Mouse (Mus musculus): Measurements from ENCODE around the gene Tead3. TPM values are rescaled to one million over a fixed set of nuclear protein-coding genes. Genes with fewer than 3 reads are reported as not detected.

Tead3 gene
- polyA plus RNA-seq, 2 experiments = 0.52 to 2.2 TPM

GRCm38 (mm10) chr17:28315611-28316160 lies 34.9 kb downstream of the Tead3 start:
- Histone ChIP-seq H3K9me3 (ENCODE audit: control insufficient read depth, low read length) (no peaks in the 10 kb centered on the region), H3K9ac (replicated peaks) (no peak overlapping the region), H3K4me1 (replicated peaks; ENCODE audit: control insufficient read depth in 2 of 2, insufficient read depth in 2 of 2, low read length in 1 of 2) (peaks cover 7 to 26% of the 10 kb centered on the region in 2 experiments), H3K27ac (no peak overlapping the region), H3K27me3 (ENCODE audit: control insufficient read depth, insufficient read depth, low read length) (no peaks in the 10 kb centered on the region), H3K4me3 (ENCODE audit: insufficient read depth in 1 of 2, low read depth in 2 of 2, low read length in 2 of 2) (no peak overlapping the region), H3K36me3 (replicated peaks; ENCODE audit: control insufficient read depth, insufficient read depth, low read depth) (no peaks in the 10 kb centered on the region), H3K4me2 (ENCODE audit: low read depth) (no peak overlapping the region)
- WGBS (ENCODE audit: insufficient replicate concordance) = 87% methylated on average over 20 of the region's 20 CpGs
- TF ChIP-seq EP300 (IDR thresholded peaks at IDR 0.05; ENCODE audit: low read depth) = no peak
- no peak for TF ChIP-seq CTCF (IDR thresholded peaks at IDR 0.05; ENCODE audit: low read depth)
- ATAC-seq (ENCODE audit: insufficient read depth) = no peak
- DNase-seq (ENCODE audit: low read depth in 3 of 3, low spot score in 3 of 3) = no peak

- no peak for DNase-seq (ENCODE audit: low read depth in 3 of 3, low spot score in 3 of 3)
- no peaks in the 10 kb centered on the region for H3K36me3 ChIP-seq (replicated peaks; ENCODE audit: control insufficient read depth, insufficient read depth, low read depth)
- H3K4me1 ChIP-seq (replicated peaks; ENCODE audit: control insufficient read depth in 2 of 2, insufficient read depth in 2 of 2, low read length in 1 of 2) = peaks cover 7 to 26% of the 10 kb centered on the region in 2 experiments
- H3K4me3 ChIP-seq (ENCODE audit: insufficient read depth in 1 of 2, low read depth in 2 of 2, low read length in 2 of 2) = peak overlapping the region; percentile 84 to 91
- no peaks in the 10 kb centered on the region for H3K27me3 ChIP-seq (ENCODE audit: control insufficient read depth, insufficient read depth, low read length)
- WGBS (ENCODE audit: insufficient replicate concordance) = 2% methylated on average over 11 of the region's 11 CpGs
- H3K4me2 ChIP-seq (ENCODE audit: low read depth) = peak overlapping the region; percentile 97
- peak overlapping the region; percentile 60 for H3K27ac ChIP-seq
- no peaks in the 10 kb centered on the region for H3K9me3 ChIP-seq (ENCODE audit: control insufficient read depth, low read length)
- peak; percentile 13; the same call in 1 of the 2 replicates for ATAC-seq (ENCODE audit: insufficient read depth)
- H3K9ac ChIP-seq (replicated peaks) = peak overlapping the region; percentile 89
- TF ChIP-seq EP300 (IDR thresholded peaks at IDR 0.05; ENCODE audit: low read depth) (no peak), CTCF (IDR thresholded peaks at IDR 0.05; ENCODE audit: low read depth) (no peak)
Measured at GRCm38 (mm10) chr17:28313880-28314225, 36.8 kb downstream of the Tead3 start.

GRCm38 (mm10) chr17:28313212-28313879 lies 37.3 kb downstream of the Tead3 start, which contains the start of gene Fance:
Gene Fance (plus strand): TSS chr17:28313519.
- H3K9ac ChIP-seq (replicated peaks) = peak within 1 kb of the TSS; percentile 89
- H3K27ac ChIP-seq = peak within 1 kb of the TSS; percentile 60

GRCm38 (mm10) chr17:28312232-28313211 lies 38.1 kb downstream of the Tead3 start:
- Histone ChIP-seq H3K9me3 (ENCODE audit: control insufficient read depth, low read length) (no peaks in the 10 kb centered on the region), H3K4me2 (ENCODE audit: low read depth) (peak overlapping the region; percentile 97), H3K36me3 (replicated peaks; ENCODE audit: control insufficient read depth, insufficient read depth, low read depth) (no peaks in the 10 kb centered on the region), H3K4me1 (replicated peaks; ENCODE audit: control insufficient read depth in 2 of 2, insufficient read depth in 2 of 2, low read length in 1 of 2) (peaks cover 7 to 24% of the 10 kb centered on the region in 2 experiments), H3K9ac (replicated peaks) (peak overlapping the region; percentile 48; the same call in 1 of the 2 replicates), H3K27ac (peak overlapping the region; percentile 46), H3K27me3 (ENCODE audit: control insufficient read depth, insufficient read depth, low read length) (no peaks in the 10 kb centered on the region), H3K4me3 (ENCODE audit: insufficient read depth in 1 of 2, low read depth in 2 of 2, low read length in 2 of 2) (peak overlapping the region; percentile 51 to 91)
- DNase-seq (ENCODE audit: low read depth in 3 of 3, low spot score in 3 of 3) = no peak
- 13% methylated on average over 16 of the region's 17 CpGs for WGBS (ENCODE audit: insufficient replicate concordance)
- ATAC-seq (ENCODE audit: insufficient read depth) = peak; percentile 9
- TF ChIP-seq EP300 (IDR thresholded peaks at IDR 0.05; ENCODE audit: low read depth) = no peak
- peak; percentile 43; the same call in 1 of the 2 replicates for TF ChIP-seq CTCF (IDR thresholded peaks at IDR 0.05; ENCODE audit: low read depth)

More at GRCm38 (mm10) chr17:28313212-28313879, 37.3 kb downstream of the Tead3 start, which contains the start of gene Fance:
- Histone ChIP-seq H3K4me1 (replicated peaks; ENCODE audit: control insufficient read depth in 2 of 2, insufficient read depth in 2 of 2, low read length in 1 of 2) (peaks cover 7 to 29% of the 10 kb centered on the region in 2 experiments), H3K36me3 (replicated peaks; ENCODE audit: control insufficient read depth, insufficient read depth, low read depth) (no peaks in the 10 kb centered on the region), H3K27me3 (ENCODE audit: control insufficient read depth, insufficient read depth, low read length) (no peaks in the 10 kb centered on the region), H3K4me2 (ENCODE audit: low read depth) (peak within 1 kb of the TSS; percentile 97), H3K9me3 (ENCODE audit: control insufficient read depth, low read length) (no peaks in the 10 kb centered on the region), H3K4me3 (ENCODE audit: insufficient read depth in 1 of 2, low read depth in 2 of 2, low read length in 2 of 2) (peak within 1 kb of the TSS; percentile 84 to 91)
- ATAC-seq (ENCODE audit: insufficient read depth) (peak; percentile 96), DNase-seq (ENCODE audit: low read depth in 3 of 3, low spot score in 3 of 3) (peak; percentile 100)
- under 1% methylated on average over 69 of the region's 69 CpGs for WGBS (ENCODE audit: insufficient replicate concordance)
- TF ChIP-seq CTCF (IDR thresholded peaks at IDR 0.05; ENCODE audit: low read depth) (no peak), EP300 (IDR thresholded peaks at IDR 0.05; ENCODE audit: low read depth) (no peak)

Measured in liver, embryonic 14.5 days (tissue).